Mouse (Mus musculus) ES-CJ7 (cell line): ENCODE data around the gene Rbm39.
A peak's percentile ranks its signal among the peaks of the same experiment; 100 is the strongest.
"Not testable (repeated sequence)": the region's sequence is repeated elsewhere in the genome, so short reads cannot be mapped to it uniquely, and the experiment has no call there.

Source experiments
- DNase-seq: peaks from one replicate; pipeline ENCODE4 v3.0.0; 2011; ENCODE audit warnings: low read depth, low spot score

The Rbm39 gene

DNA sequence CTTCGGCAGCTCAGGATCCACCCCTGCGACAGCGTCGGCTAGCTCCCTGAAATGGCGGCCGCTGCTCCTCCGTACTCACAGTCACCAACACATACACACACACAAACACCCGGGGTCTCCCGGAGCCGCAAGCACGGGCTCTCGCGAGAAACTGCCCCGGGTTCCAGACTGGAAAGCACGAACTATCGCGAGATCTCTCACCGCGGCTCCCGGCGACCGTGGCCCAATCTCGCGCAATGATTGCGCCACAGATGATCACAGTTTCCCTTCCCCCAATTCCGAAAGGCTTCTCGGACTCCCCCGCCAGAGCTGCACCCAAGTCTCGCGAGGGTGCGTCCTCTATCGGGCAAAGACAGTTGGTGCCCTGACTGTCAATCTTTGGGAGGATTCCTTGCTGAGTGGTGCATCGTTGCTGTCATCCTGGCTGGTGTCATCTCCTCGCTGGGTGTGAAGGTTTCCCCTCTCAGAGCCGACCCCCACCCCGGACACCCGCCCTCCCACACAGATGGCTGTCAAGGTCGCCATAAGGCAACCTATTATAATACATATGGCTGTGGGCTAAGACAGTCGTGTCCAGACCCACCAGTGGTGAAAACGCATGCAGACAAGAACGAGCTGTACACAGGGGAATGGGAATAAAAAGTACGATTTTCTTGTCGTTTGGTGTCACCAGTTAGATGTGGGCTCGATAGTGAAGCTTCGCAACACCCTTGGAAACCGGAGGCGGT, at the start of gene Rbm39:
Gene Rbm39, minus strand, starts transcription at position 145 of the 728 bp plus-strand sequence.
- DNase-seq = peak; percentile 100

DNA sequence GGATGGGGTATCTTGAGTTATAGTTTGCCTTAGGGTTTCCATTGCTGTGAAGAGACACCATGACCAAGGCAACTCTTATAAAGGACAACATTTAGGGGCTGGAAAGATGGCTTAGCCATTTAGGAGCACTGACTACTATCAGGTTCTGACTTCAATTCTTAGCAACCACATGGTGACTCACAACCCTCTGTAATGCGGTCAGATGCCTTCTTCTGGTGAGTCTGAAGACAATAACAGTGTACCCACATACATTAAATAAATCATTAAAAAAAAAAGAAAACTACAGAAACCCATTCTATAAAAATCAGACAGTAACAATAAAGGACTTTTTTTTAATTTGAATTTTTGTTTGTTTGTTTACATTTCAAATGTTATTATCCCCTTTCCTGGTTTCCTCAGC, 49.1 kb upstream of the Rbm39 start:
- DNase-seq = no peak

DNA sequence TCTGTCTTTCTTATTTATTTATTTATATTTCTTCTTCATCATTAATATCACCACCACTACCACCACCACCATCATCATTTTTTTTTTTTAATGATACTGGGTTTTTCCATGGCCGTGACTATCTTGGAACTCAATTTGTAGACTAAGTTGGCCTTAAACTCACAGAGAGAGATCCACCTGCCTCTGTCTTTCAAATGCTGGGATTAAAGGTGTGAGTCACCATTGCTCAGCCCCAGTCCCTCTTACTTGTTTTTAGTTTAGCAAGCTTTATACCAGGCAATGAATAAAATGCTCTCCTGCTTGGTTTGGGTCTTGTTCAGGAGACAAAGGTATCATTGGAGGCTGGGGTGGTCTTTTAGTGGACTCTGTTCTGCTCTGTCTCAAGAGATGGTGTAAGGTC, 47.7 kb upstream of the Rbm39 start:
- no peak for DNase-seq

DNA sequence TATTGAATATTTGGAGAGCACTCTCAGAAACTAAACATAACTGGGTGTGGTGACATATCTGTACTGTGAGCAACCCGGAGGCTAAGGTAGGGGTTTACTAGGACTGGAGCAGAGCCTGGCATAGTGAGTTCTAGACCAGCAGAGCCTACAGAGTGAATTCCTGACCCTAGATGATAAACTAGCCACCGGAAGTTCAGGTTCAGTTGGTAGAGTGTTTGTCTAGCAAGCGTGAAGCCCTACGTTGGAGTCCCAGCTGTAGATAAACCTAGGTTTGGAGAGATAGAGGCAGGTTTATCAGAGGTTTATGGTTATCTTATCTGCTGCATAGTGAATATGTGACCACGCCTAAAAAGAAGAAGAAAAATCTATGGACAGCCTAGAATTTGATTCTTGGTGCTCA, 44.0 kb upstream of the Rbm39 start:
- DNase-seq = no peak

- no peak for DNase-seq
Observed at GRCm38 (mm10) chr2:156222100-156222499, 42.1 kb upstream of the Rbm39 start.

DNA sequence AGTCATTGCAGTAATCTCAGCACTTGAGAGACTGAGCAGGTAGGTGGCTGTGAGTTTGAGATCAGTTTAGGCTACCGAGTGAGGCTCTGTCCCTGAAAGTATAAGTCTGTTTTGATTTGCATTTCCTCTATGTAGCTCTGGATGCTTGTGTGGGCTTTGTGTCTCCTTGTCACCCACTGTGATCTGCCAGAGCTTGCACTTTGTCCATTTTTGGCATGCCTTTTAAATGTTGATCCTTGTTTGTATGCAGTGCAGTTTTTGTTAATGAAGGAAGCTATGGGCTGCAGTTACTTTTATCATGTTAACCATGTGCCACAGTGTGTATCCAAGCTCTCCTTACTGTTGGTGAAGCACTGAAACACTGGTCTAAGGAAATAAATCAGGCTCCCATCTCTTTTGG, 37.7 kb upstream of the Rbm39 start:
- peak; percentile 59 for DNase-seq

DNA sequence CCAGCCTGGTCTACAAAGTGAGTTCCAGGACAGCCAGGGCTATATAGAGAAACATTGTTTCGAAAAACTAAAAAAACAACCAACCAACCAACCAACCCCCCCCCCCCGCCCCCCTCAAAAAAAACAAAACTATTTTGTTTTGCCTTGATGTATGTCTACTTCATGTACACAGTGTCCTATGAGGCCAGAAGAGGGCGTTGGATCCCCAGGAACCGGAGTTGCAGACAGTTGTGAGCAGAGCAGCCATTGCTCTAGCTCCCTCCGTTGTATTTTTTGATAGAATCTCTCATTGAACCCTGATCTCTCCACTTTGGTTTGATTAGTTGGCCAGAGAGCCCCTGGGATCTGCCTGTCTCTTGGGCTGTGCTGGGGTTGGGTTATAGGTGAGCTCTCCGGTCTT, 23.9 kb upstream of the Rbm39 start:
- no peak for DNase-seq

DNA sequence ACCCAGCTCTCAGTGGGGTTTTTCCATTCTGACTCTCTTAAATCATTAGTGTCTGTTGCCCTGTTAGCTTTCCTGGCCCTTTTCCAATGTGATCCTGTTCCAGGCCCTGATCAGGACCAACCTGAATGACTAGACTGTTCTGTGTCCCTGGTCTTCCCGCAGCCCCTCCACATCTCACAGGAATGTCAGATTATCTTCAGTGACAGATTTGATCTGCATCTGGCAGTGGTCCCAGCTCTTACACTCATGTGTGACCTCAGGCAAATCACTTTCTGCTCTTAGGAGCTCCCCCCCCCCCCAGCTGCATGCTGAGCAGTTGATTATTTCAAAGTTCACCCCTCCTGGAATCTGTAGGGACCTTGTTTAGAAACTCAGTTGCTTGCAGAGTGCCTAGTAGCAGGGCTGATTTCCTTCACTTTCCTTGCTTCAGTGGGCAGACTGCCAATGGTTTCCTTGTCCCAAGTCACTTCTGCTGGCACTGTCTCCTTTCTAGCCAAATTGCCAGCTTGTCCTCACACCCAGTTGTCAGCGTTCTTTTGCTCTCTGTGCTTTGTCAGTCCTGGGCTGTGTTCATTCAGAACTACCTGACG, 22.9 kb upstream of the Rbm39 start:
- no peak for DNase-seq

DNA sequence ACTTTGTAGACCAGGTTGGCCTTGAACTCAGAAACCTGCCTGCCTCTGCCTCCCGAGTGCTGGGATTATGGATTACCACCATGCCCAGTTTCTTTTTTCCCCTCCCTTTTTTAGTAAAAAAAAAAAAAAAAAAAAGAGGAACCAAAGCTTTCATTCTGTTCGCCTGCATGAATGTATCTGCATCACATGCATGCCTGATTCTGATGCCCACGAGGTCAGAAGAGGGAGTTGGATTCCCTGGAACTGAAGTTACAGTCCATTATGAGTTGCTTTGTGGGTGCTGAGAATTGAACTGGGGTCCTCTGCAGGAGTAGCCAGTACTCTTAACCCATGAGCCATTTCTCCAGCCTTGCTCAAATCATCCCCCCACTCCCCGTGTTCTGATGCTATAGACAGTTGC, 21.4 kb upstream of the Rbm39 start:
- DNase-seq = no peak

GRCm38 (mm10) chr2:156199944-156200343, 19.9 kb upstream of the Rbm39 start:
- peak; percentile 96 for DNase-seq

GRCm38 (mm10) chr2:156197129-156197911, 17.3 kb upstream of the Rbm39 start:
- DNase-seq = no peak

DNA sequence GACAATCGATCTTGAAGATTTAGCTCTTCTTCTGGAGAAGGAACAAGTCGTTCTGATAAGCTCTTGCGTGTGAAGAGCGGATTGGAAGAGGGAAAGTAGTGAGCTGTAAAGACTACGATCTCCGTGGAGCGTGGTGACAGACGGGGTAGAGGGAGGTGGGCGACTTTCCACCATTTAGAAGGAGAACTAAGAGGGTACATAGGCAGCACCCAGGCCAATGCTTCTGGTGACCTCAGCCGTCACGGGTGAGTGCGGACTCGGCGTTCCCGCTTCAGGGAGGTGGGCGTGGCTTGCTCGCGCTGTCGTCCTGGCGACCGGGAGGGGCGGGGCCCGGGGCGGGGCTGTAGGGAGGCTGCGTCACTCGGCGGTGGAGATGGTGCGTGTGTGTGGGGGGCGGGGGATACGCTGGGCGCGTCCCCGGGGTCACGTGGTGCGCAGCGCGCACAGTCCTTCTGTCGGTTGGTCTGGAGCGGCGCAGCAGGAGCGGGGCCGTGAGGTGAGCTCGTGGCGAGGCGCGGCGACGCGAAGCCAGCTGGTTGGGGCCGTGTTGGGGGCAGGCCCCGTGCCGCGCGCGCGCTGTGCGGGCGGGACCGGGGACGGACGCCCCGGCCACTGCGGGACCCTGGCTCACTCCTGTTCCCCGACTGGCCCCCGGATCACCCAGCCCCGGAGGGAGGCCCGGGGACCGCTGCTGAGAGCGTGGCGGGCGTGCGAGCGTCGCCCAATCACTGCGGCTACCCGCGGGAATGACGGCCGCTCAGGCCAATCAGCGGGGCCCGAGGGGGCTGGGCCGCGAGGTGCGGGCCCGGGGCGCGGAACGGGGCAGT, 16.5 kb upstream of the Rbm39 start, which contains the start of gene Phf20:
Gene Phf20, plus strand, starts transcription at position 165 of the 827 bp plus-strand sequence.
- DNase-seq = peak; percentile 98

DNA sequence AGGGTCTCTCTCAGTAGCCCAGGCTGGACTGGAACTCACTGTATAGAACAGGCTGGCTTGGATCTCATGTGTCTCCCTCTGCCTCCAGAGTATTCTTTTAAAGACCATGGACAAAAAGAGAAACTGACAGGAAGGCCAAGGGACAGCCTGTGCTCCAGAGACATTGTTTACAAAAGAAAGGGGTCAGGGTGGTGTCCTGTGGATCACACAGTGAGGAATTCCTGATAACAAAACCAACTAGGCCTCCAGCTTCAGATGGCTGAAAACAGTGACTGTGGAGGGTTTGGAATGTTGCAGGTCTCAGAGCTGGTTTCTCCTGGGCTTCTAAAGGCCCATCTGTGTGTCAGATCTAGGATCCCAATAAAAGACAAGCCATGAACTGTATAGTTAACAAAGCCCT, 14.5 kb upstream of the Rbm39 start:
- DNase-seq = peak; percentile 52

- no peak for DNase-seq
Observed at GRCm38 (mm10) chr2:156193066-156193862, 13.2 kb upstream of the Rbm39 start.

DNA sequence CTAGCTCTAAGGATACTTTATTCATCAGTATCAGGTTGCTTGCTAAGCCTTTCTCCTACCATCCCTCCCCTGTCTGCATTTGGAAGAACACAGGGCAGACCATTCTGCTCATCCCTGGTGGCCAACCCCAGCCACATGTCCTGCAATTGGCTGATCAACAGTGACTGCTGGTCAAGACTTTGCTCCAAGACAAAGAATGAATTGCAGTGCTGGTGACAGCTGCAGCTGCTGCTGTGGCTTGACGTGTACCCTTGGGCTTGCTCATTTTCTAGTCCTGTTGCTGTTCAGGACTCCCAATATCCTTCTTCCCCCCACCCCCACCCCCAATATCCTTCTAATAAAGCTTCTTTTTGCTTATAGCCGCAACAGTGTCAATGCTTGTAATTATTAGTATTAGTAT, 12.0 kb upstream of the Rbm39 start:
- no peak for DNase-seq

- no peak for DNase-seq
Observed at GRCm38 (mm10) chr2:156191540-156191939, 11.5 kb upstream of the Rbm39 start.

- DNase-seq = no peak
Observed at GRCm38 (mm10) chr2:156190004-156190896, 10.2 kb upstream of the Rbm39 start.

DNA sequence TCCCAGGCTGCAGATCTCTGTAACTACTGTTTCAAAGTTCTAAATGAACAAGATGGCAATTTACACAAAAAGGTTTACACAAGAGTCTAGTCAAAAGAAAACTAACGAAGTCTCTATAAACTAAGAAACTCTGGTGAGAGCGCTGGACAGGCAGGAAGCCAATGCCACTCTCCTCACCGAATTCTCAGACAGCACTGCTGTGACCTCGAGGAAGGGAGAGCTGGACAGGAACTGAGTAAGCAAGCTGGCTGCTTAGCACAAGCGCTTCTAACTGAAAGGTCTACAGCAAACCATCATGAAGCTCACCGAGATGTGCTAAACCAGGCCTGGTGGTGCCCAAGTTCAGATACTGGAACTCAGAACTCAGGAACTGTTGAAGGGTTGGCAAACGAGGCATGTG, 9.2 kb upstream of the Rbm39 start:
- not testable (repeated sequence) for DNase-seq

- no peak for DNase-seq
Observed at GRCm38 (mm10) chr2:156181592-156181991, 1.6 kb upstream of the Rbm39 start.
